Mouse (Mus musculus) neural tube, embryonic 11.5 days (tissue): ENCODE measurements around the gene Trp53rka. TPM values are rescaled to one million over a fixed set of nuclear protein-coding genes. Genes with fewer than 3 reads are reported as not detected.
A peak's percentile ranks its signal among the peaks of the same experiment; 100 is the strongest.

Source experiments
- ATAC-seq: fragments of 200-750 bp; cut with Nextera tagmentation; 2 replicates; pipeline ENCODE4 v1.8.0; 2017; ENCODE audit warnings: moderate number of reproducible peaks, mild to moderate bottlenecking, moderate TSS enrichment, moderate library complexity; ENCODE audit not compliant: insufficient read depth, low FRiP score, low TSS enrichment
- DNase-seq: peaks from one replicate; pipeline ENCODE4 v3.0.0-alpha.2; 2015; ENCODE audit warnings: low spot score
- H3K27ac ChIP-seq: fragments of 300-500 bp; sonication (generic); 2 replicates; pipeline ENCODE4 v1.5.1; 2014; ENCODE audit warnings: low read depth, mild to moderate bottlenecking, low read length
- H3K27me3 ChIP-seq: fragments of 300-500 bp; sonication (generic); 2 replicates; pipeline ENCODE4 v1.6.1; 2014; ENCODE audit warnings: mild to moderate bottlenecking, low read length, mixed read lengths; ENCODE audit not compliant: control insufficient read depth, insufficient read depth
- H3K36me3 ChIP-seq: fragments of 300-500 bp; sonication (generic); 2 replicates; pipeline ENCODE4 v1.6.1; 2014; ENCODE audit warnings: mild to moderate bottlenecking, low read length, moderate library complexity, mixed read lengths; ENCODE audit not compliant: control insufficient read depth, insufficient read depth
- H3K4me1 ChIP-seq: fragments of 300-500 bp; sonication (generic); 2 replicates; pipeline ENCODE4 v1.6.1; 2014; ENCODE audit warnings: low read length, mixed read lengths; ENCODE audit not compliant: control insufficient read depth, insufficient read depth
- H3K4me2 ChIP-seq: fragments of 300-500 bp; sonication (generic); 2 replicates; pipeline ENCODE4 v1.6.1; 2014; ENCODE audit warnings: low read depth, mild to moderate bottlenecking, moderate library complexity
- H3K4me3 ChIP-seq: fragments of 300-500 bp; sonication (generic); 2 replicates; pipeline ENCODE4 v1.5.1; 2014; ENCODE audit warnings: low read depth, low read length
- H3K9ac ChIP-seq: fragments of 300-500 bp; sonication (generic); 2 replicates; pipeline ENCODE4 v1.6.1; 2014; ENCODE audit warnings: mild to moderate bottlenecking, low read length
- H3K9me3 ChIP-seq: fragments of 300-500 bp; sonication (generic); 2 replicates; pipeline ENCODE4 v1.6.1; 2016; ENCODE audit warnings: low read length; ENCODE audit not compliant: control insufficient read depth
- WGBS: fragments of 180-500 bp; shearing (Covaris S2); extraction: QIAGEN DNeasy Blood & Tissue Kit; methylation state at CpG from one replicate; pipeline ENCODE4 v1.1.7; 2014; 5-methylcytosine and 5-hydroxymethylcytosine counted together
- polyA plus RNA-seq: library from polyadenylated mRNA; unstranded; fragments of >200 nt; fragmentation: Nextera tagmentation; extraction: Ambion mirVana; gene quantifications from 2 replicates; pipeline ENCODE4 v1.2.1, GENCODE M21; 2014

Gene Trp53rka
- polyA plus RNA-seq, 1 experiment from 2014 or later: 52.9 TPM

DNA sequence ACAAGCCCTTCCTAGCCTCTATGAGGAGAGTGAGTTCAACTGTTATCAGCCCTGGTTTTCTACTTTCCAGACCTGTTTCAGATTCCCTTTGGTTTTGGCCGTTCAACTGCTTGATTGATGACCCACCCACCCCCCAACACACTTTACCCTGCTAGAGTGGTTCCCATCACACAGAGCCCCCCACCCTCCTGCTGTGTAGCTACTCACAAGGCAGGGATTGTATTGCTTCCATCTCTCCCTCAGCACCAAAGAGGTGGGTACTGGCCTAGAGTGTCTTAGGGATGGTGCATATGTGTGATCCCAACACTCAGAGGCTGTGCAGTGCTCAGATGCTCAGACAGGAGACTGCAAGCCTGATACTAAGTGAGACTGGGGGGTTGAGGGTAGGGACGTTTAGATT, 1.4 kb upstream of the Trp53rka start:
- H3K9ac ChIP-seq: no peak overlapping the region
- peak; percentile 47 for DNase-seq
- H3K36me3 ChIP-seq: peaks cover 8% of the 10 kb centered on the region
- H3K4me2 ChIP-seq: no peak overlapping the region
- peak; percentile 39; the same call in 1 of the 2 replicates for ATAC-seq
- H3K4me1 ChIP-seq: 0 out of 2 replicates have a peak, but pooled peaks cover 3% of the 10 kb centered on the region
- H3K27me3 ChIP-seq: no peaks in the 10 kb centered on the region
- H3K27ac ChIP-seq: peak overlapping the region; percentile 75
- H3K4me3 ChIP-seq: no peak overlapping the region
- 30% methylated on average over 2 of the region's 2 CpGs for WGBS
- H3K9me3 ChIP-seq: no peaks in the 10 kb centered on the region

DNA sequence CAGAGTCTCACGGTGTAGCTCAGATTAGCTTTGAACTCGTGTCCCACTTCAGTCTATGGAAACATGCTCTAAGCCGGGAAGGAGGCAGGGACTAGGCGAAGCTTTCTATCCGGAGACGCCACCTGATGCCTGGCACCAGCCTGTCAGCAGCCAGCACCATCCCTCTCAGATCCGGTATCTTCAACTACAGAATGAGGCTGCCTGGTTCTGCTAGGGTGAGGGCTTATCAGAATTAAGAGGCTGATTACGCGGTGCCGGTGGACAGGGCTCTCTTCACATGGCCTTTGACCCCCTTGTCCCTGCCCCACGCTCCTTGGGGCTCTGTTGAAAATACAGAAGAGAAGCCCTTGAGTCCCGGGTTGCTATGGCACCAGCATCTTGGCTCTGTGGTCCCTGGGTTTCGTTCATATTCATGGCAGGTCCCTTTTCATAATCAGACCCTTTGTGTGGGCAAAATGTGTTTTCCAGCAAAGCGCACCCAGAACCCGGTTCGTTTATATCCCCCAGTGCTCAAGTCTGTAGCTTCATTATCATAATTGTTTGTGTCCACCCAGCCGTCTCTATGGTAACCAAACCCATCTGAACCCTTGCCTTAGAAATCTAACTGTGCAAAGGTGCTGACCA, 575 bp upstream of the Trp53rka start:
- WGBS: 18% methylated on average over 17 of the region's 17 CpGs
- H3K4me3 ChIP-seq: peak overlapping the region; percentile 79
- peaks cover 8% of the 10 kb centered on the region for H3K36me3 ChIP-seq
- H3K27ac ChIP-seq: peak overlapping the region; percentile 78
- H3K27me3 ChIP-seq: no peaks in the 10 kb centered on the region
- H3K9me3 ChIP-seq: no peaks in the 10 kb centered on the region
- 0 out of 2 replicates have a peak, but pooled peaks cover 3% of the 10 kb centered on the region for H3K4me1 ChIP-seq
- ATAC-seq (peak; percentile 67), DNase-seq (peak; percentile 64)
- H3K9ac ChIP-seq: peak overlapping the region; percentile 86
- peak overlapping the region; percentile 69 for H3K4me2 ChIP-seq

DNA sequence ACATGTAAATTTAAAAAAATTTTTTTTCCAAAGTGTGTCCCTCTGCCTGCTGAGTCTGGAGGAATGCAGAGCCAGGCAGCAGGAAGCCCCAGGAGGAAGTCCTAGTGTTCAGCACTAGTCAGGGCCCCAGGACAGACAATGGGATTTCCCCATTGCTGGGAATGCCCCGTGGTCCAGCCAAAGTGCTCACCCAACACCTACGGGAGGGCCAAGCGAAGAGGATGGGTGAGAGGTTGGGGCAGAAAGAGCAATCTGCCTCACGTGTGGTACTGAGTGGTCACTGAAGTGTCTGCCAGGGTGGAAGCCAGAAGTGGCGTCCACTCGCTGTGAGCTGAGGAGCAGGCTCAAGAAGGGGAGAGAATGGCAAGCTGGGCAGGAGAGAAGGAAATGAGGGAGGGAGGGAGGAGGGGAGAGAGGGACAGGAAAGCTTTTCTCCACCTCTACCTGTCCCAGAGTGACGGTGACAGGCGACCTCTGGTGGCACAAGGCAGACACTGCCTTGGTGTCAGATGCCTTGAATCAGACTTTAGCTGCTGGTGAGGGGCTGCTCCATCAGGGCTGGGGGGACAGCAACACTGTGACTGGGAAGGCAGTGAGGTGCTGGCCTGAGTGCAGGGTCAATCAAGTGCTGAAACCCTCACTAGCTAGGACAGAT, 6.1 kb downstream of the Trp53rka start:
- Histone ChIP-seq H3K4me3 (no peak overlapping the region), H3K9me3 (no peaks in the 10 kb centered on the region), H3K4me1 (no peaks in the 10 kb centered on the region), H3K4me2 (no peak overlapping the region), H3K27ac (no peak overlapping the region), H3K27me3 (no peaks in the 10 kb centered on the region), H3K36me3 (peaks cover 8% of the 10 kb centered on the region), H3K9ac (no peak overlapping the region)
- peak; percentile 60 for DNase-seq
- 31% methylated on average over 8 of the region's 8 CpGs for WGBS
- ATAC-seq: no peak

DNA sequence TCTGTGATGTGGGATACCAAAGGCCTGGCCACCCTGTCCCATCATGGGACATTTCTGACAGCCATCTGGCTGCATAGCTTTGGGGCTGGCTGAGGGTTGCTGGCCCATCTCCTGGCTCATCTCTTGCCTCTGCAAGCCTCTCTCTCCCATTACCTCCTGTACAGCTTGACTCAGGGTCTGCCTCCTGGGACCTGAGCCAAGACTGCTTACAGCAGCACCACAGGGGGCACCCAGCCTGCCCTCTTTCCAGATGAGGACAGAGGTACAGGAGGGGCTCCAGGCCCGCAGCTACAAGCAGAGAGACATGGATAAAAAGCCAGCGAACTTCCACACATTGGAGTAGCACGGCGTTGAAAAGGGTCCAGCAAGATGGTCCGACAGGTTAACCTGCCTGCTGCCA, 6.7 kb downstream of the Trp53rka start:
- no peak overlapping the region for H3K27ac ChIP-seq
- 80% methylated on average over 5 of the region's 5 CpGs for WGBS
- H3K27me3 ChIP-seq: no peaks in the 10 kb centered on the region
- no peaks in the 10 kb centered on the region for H3K4me1 ChIP-seq
- ATAC-seq (no peak), DNase-seq (no peak)
- H3K4me3 ChIP-seq: no peak overlapping the region
- H3K36me3 ChIP-seq: peaks cover 8% of the 10 kb centered on the region
- no peak overlapping the region for H3K9ac ChIP-seq
- no peaks in the 10 kb centered on the region for H3K9me3 ChIP-seq
- no peak overlapping the region for H3K4me2 ChIP-seq

DNA sequence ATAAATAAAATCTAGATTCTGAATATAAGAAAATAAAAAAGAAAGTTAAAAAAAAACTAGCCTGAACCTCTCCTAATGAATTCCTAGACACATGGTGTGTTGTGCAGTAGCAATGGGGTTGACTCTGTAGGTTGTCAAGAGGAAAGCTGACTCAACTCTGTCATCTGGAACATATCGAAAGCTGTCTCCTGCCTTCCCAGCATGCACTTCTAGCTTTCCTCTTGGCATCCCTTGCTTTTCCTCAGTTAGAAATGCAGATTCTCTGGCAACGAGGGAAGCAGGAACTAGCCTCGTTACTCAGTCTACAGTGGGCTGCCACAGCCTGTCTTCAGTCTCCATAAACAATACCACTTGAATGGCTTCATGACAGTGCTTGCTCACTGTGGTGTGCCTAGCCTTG, 7.3 kb downstream of the Trp53rka start:
- 72% methylated on average over 3 of the region's 3 CpGs for WGBS
- no peaks in the 10 kb centered on the region for H3K9me3 ChIP-seq
- no peak overlapping the region for H3K4me3 ChIP-seq
- DNase-seq: no peak
- no peaks in the 10 kb centered on the region for H3K27me3 ChIP-seq
- H3K36me3 ChIP-seq: peaks cover 7% of the 10 kb centered on the region
- H3K4me1 ChIP-seq: no peaks in the 10 kb centered on the region
- no peak overlapping the region for H3K4me2 ChIP-seq
- no peak overlapping the region for H3K27ac ChIP-seq
- no peak overlapping the region for H3K9ac ChIP-seq
- ATAC-seq: no peak

DNA sequence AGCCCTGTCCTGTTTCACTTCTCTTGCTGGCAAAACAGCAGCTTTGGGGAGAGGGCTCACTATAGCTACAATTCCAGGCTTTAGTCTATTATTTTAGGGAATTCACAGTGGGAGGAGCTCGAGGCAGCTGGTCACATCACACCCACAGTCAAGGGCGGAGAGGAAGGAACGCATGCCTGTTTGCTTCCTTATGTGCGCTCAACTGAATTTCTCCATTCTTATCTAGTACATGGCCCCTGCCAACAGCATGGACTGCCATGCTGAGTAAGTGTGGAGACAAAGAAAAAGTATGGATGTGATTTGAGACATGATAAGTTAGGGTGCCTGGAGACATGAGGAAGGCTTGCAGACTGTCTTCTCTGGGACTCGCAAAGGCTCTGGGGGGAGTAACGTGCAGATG, 9.0 kb downstream of the Trp53rka start:
- Histone ChIP-seq H3K36me3 (no peaks in the 10 kb centered on the region; the same call in 1 of the 2 replicates), H3K4me1 (no peaks in the 10 kb centered on the region), H3K27me3 (no peaks in the 10 kb centered on the region), H3K27ac (no peak overlapping the region), H3K9ac (no peak overlapping the region), H3K4me3 (no peak overlapping the region), H3K4me2 (no peak overlapping the region), H3K9me3 (no peaks in the 10 kb centered on the region)
- DNase-seq (no peak), ATAC-seq (no peak)
- 64% methylated on average over 6 of the region's 6 CpGs for WGBS

DNA sequence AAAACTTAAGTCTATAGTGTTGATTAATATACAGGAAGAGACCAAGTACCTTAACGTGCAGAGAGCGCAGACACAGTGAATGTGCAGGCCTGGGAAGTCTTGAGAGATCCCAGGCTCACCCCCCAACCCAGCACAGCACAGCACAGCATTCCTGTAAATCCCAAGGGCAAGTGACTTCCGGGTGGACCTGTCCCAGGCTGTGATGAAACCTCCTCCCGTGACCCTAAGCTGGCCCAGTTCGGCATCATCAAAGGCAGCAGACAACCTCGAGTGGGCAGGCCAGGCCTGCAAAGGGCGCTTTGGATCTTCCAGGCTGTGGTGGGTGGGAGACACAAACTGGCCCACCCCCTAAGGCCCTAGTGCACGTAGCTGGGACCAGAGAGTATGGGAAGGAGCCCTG, 11.1 kb downstream of the Trp53rka start:
- Histone ChIP-seq H3K4me3 (no peak overlapping the region), H3K27ac (no peak overlapping the region), H3K9ac (no peak overlapping the region), H3K9me3 (no peaks in the 10 kb centered on the region), H3K4me2 (no peak overlapping the region), H3K27me3 (no peaks in the 10 kb centered on the region), H3K36me3 (no peaks in the 10 kb centered on the region), H3K4me1 (no peaks in the 10 kb centered on the region)
- DNase-seq (no peak), ATAC-seq (no peak)
- 64% methylated on average over 8 of the region's 8 CpGs for WGBS

DNA sequence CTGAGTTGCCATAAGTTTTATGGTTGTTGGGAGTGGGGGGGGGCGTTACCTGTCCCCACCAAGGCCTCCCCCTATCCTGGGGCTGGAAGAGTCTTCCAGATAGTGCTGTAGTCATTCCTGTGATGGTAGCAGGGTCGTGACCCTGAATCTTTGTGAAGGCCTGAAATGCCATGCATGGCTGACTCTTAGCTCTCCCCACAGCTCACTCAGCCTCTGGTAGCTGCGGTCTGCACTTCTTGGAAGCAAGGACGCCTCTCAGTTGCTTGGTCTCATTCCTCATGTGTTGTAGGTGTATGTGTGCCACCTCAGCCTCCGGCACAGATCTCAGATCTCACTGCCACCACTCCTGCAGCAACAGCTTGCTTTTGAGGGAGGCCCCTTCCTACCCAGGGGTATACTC, 17.3 kb downstream of the Trp53rka start:
- Histone ChIP-seq H3K9me3 (no peaks in the 10 kb centered on the region), H3K9ac (no peak overlapping the region), H3K27ac (no peak overlapping the region), H3K4me1 (0 out of 2 replicates have a peak, but pooled peaks cover 6% of the 10 kb centered on the region), H3K27me3 (peaks cover 19% of the 10 kb centered on the region), H3K4me2 (no peak overlapping the region), H3K36me3 (no peaks in the 10 kb centered on the region), H3K4me3 (no peak overlapping the region)
- WGBS: 57% methylated on average over 5 of the region's 5 CpGs
- no peak for DNase-seq
- no peak for ATAC-seq

DNA sequence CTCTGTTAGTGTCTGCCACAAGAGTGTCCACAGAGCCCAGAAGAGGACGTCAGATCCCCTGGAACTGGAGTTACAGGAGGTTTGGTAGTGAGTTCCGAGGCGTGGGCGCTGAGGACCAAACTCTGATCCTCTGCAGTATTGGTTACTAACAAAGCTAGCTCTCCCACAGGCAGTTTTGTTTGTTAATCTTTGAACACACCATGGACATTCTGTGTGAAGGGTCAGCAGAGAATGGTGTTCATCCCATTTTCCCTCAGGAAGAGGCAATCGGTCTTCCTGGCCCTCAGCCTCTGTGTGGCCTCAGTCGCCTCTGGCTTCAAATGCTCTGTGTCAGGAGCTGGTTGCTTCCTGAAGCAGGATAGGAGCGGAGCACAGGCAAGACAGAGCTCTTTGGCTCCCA, 17.7 kb downstream of the Trp53rka start:
- ATAC-seq (no peak), DNase-seq (no peak)
- Histone ChIP-seq H3K27me3 (peaks cover 19% of the 10 kb centered on the region), H3K4me1 (0 out of 2 replicates have a peak, but pooled peaks cover 6% of the 10 kb centered on the region), H3K4me2 (no peak overlapping the region), H3K9me3 (no peaks in the 10 kb centered on the region), H3K4me3 (no peak overlapping the region), H3K9ac (no peak overlapping the region), H3K27ac (no peak overlapping the region), H3K36me3 (no peaks in the 10 kb centered on the region)
- 75% methylated on average over 7 of the region's 7 CpGs for WGBS
